Mouse (Mus musculus): ENCODE results near the gene Lcn4. TPM values are rescaled to one million over a fixed set of nuclear protein-coding genes. Genes with fewer than 3 reads are reported as not detected.
A peak's percentile ranks its signal among the peaks of the same experiment; 100 is the strongest.

Gene Lcn4
- polyA plus RNA-seq, 1 experiment from 2014 or later: not detected

- H3K27me3 ChIP-seq (ENCODE audit: control insufficient read depth, insufficient read depth, low read length): no peaks in the 10 kb centered on the region
- peaks cover 16% of the 10 kb centered on the region; the same call in 1 of the 2 replicates for H3K4me1 ChIP-seq (replicated peaks; ENCODE audit: control insufficient read depth, insufficient read depth, low read length)
- no peaks in the 10 kb centered on the region for H3K9me3 ChIP-seq (ENCODE audit: control insufficient read depth, low read length)
- H3K36me3 ChIP-seq (ENCODE audit: control insufficient read depth, insufficient read depth, low read length): peaks cover 15% of the 10 kb centered on the region
- no peak overlapping the region for H3K9ac ChIP-seq (ENCODE audit: low read length)
- no peak overlapping the region for H3K4me3 ChIP-seq (ENCODE audit: low read depth, low read length)
- no peak overlapping the region for H3K27ac ChIP-seq (ENCODE audit: low read depth, low read length)
- H3K4me2 ChIP-seq (ENCODE audit: low read depth, low read length, severe bottlenecking): no peak overlapping the region
- 86% methylated on average over 4 of the region's 4 CpGs for WGBS
- no peak for ATAC-seq (replicated peaks; ENCODE audit: low FRiP score)
- DNase-seq (ENCODE audit: low spot score): peak; percentile 41
These were observed 33.7 kb downstream of the Lcn4 start for GRCm38 (mm10) chr2:26637316-26637932.

- Histone ChIP-seq H3K27ac (ENCODE audit: low read depth, low read length) (no peak overlapping the region), H3K4me1 (replicated peaks; ENCODE audit: control insufficient read depth, insufficient read depth, low read length) (peaks cover 16% of the 10 kb centered on the region; the same call in 1 of the 2 replicates), H3K36me3 (ENCODE audit: control insufficient read depth, insufficient read depth, low read length) (peaks cover 15% of the 10 kb centered on the region), H3K4me3 (ENCODE audit: low read depth, low read length) (no peak overlapping the region), H3K9ac (ENCODE audit: low read length) (no peak overlapping the region), H3K9me3 (ENCODE audit: control insufficient read depth, low read length) (no peaks in the 10 kb centered on the region), H3K27me3 (ENCODE audit: control insufficient read depth, insufficient read depth, low read length) (no peaks in the 10 kb centered on the region), H3K4me2 (ENCODE audit: low read depth, low read length, severe bottlenecking) (no peak overlapping the region)
- DNase-seq (ENCODE audit: low spot score): peak; percentile 53
- 64% methylated on average over 2 of the region's 2 CpGs for WGBS
- ATAC-seq (replicated peaks; ENCODE audit: low FRiP score): no peak
These were observed 34.8 kb downstream of the Lcn4 start for GRCm38 (mm10) chr2:26636325-26636635.

GRCm38 (mm10) chr2:26635489-26636324 is 35.4 kb downstream of the Lcn4 start:
- no peak overlapping the region for H3K4me2 ChIP-seq (ENCODE audit: low read depth, low read length, severe bottlenecking)
- no peak overlapping the region for H3K27ac ChIP-seq (ENCODE audit: low read depth, low read length)
- no peaks in the 10 kb centered on the region for H3K9me3 ChIP-seq (ENCODE audit: control insufficient read depth, low read length)
- peaks cover 16% of the 10 kb centered on the region; the same call in 1 of the 2 replicates for H3K4me1 ChIP-seq (replicated peaks; ENCODE audit: control insufficient read depth, insufficient read depth, low read length)
- H3K27me3 ChIP-seq (ENCODE audit: control insufficient read depth, insufficient read depth, low read length): no peaks in the 10 kb centered on the region
- WGBS: 67% methylated on average over 21 of the region's 21 CpGs
- DNase-seq (ENCODE audit: low spot score) (no peak), ATAC-seq (replicated peaks; ENCODE audit: low FRiP score) (no peak)
- H3K36me3 ChIP-seq (ENCODE audit: control insufficient read depth, insufficient read depth, low read length): peaks cover 15% of the 10 kb centered on the region
- H3K4me3 ChIP-seq (ENCODE audit: low read depth, low read length): no peak overlapping the region
- no peak overlapping the region for H3K9ac ChIP-seq (ENCODE audit: low read length)

GRCm38 (mm10) chr2:26634629-26635488 is 36.2 kb downstream of the Lcn4 start:
- Histone ChIP-seq H3K36me3 (ENCODE audit: control insufficient read depth, insufficient read depth, low read length) (peaks cover 15% of the 10 kb centered on the region), H3K4me1 (replicated peaks; ENCODE audit: control insufficient read depth, insufficient read depth, low read length) (peaks cover 16% of the 10 kb centered on the region; the same call in 1 of the 2 replicates), H3K9ac (ENCODE audit: low read length) (no peak overlapping the region), H3K9me3 (ENCODE audit: control insufficient read depth, low read length) (no peaks in the 10 kb centered on the region), H3K4me2 (ENCODE audit: low read depth, low read length, severe bottlenecking) (no peak overlapping the region), H3K4me3 (ENCODE audit: low read depth, low read length) (no peak overlapping the region), H3K27ac (ENCODE audit: low read depth, low read length) (no peak overlapping the region), H3K27me3 (ENCODE audit: control insufficient read depth, insufficient read depth, low read length) (no peaks in the 10 kb centered on the region)
- ATAC-seq (replicated peaks; ENCODE audit: low FRiP score): no peak
- peak; percentile 67 for DNase-seq (ENCODE audit: low spot score)
- WGBS: 67% methylated on average over 12 of the region's 12 CpGs

- H3K4me2 ChIP-seq (ENCODE audit: low read depth, low read length, severe bottlenecking): no peak overlapping the region
- 72% methylated on average over 4 of the region's 4 CpGs for WGBS
- DNase-seq (ENCODE audit: low spot score) (no peak), ATAC-seq (replicated peaks; ENCODE audit: low FRiP score) (no peak; the same call in 1 of the 2 replicates)
- no peak overlapping the region for H3K27ac ChIP-seq (ENCODE audit: low read depth, low read length)
- H3K36me3 ChIP-seq (ENCODE audit: control insufficient read depth, insufficient read depth, low read length): peaks cover 15% of the 10 kb centered on the region
- no peak overlapping the region for H3K9ac ChIP-seq (ENCODE audit: low read length)
- no peaks in the 10 kb centered on the region for H3K9me3 ChIP-seq (ENCODE audit: control insufficient read depth, low read length)
- no peaks in the 10 kb centered on the region for H3K27me3 ChIP-seq (ENCODE audit: control insufficient read depth, insufficient read depth, low read length)
- peaks cover 21% of the 10 kb centered on the region for H3K4me1 ChIP-seq (replicated peaks; ENCODE audit: control insufficient read depth, insufficient read depth, low read length)
- H3K4me3 ChIP-seq (ENCODE audit: low read depth, low read length): no peak overlapping the region
These were observed 37.0 kb downstream of the Lcn4 start for GRCm38 (mm10) chr2:26633953-26634530.

- ATAC-seq (replicated peaks; ENCODE audit: low FRiP score): no peak
- peaks cover 15% of the 10 kb centered on the region for H3K4me1 ChIP-seq (replicated peaks; ENCODE audit: control insufficient read depth, insufficient read depth, low read length)
These were observed 38.3 kb downstream of the Lcn4 start for GRCm38 (mm10) chr2:26632541-26633395.

GRCm38 (mm10) chr2:26628792-26629437 is 42.2 kb downstream of the Lcn4 start:
- peak; percentile 70 for DNase-seq (ENCODE audit: low spot score)
- H3K9me3 ChIP-seq (ENCODE audit: control insufficient read depth, low read length): no peaks in the 10 kb centered on the region
- peak; percentile 68 for ATAC-seq (replicated peaks; ENCODE audit: low FRiP score)
- H3K36me3 ChIP-seq (ENCODE audit: control insufficient read depth, insufficient read depth, low read length): no peaks in the 10 kb centered on the region
- peak overlapping the region; percentile 92 for H3K4me2 ChIP-seq (ENCODE audit: low read depth, low read length, severe bottlenecking)
- WGBS: 17% methylated on average over 5 of the region's 5 CpGs
- H3K4me3 ChIP-seq (ENCODE audit: low read depth, low read length): peak overlapping the region; percentile 80
- H3K4me1 ChIP-seq (replicated peaks; ENCODE audit: control insufficient read depth, insufficient read depth, low read length): peaks cover 12% of the 10 kb centered on the region
- no peaks in the 10 kb centered on the region for H3K27me3 ChIP-seq (ENCODE audit: control insufficient read depth, insufficient read depth, low read length)
- H3K9ac ChIP-seq (ENCODE audit: low read length): peak overlapping the region; percentile 93
- peak overlapping the region; percentile 46 for H3K27ac ChIP-seq (ENCODE audit: low read depth, low read length)

More at GRCm38 (mm10) chr2:26632541-26633395, 38.3 kb downstream of the Lcn4 start:
- Histone ChIP-seq H3K9ac (ENCODE audit: low read length) (no peak overlapping the region), H3K9me3 (ENCODE audit: control insufficient read depth, low read length) (no peaks in the 10 kb centered on the region), H3K27ac (ENCODE audit: low read depth, low read length) (no peak overlapping the region), H3K36me3 (ENCODE audit: control insufficient read depth, insufficient read depth, low read length) (peaks cover 13% of the 10 kb centered on the region), H3K4me3 (ENCODE audit: low read depth, low read length) (no peak overlapping the region), H3K4me2 (ENCODE audit: low read depth, low read length, severe bottlenecking) (no peak overlapping the region), H3K27me3 (ENCODE audit: control insufficient read depth, insufficient read depth, low read length) (no peaks in the 10 kb centered on the region)
- 87% methylated on average over 16 of the region's 16 CpGs for whole genome bisulfite sequencing
- DNase-seq (ENCODE audit: low spot score): no peak

Measured in forebrain, embryonic 11.5 days (tissue).